Mouse (Mus musculus): Measurements from ENCODE around the gene Clpp.
A peak's percentile ranks its signal among the peaks of the same experiment; 100 is the strongest.

Gene Clpp

DNA sequence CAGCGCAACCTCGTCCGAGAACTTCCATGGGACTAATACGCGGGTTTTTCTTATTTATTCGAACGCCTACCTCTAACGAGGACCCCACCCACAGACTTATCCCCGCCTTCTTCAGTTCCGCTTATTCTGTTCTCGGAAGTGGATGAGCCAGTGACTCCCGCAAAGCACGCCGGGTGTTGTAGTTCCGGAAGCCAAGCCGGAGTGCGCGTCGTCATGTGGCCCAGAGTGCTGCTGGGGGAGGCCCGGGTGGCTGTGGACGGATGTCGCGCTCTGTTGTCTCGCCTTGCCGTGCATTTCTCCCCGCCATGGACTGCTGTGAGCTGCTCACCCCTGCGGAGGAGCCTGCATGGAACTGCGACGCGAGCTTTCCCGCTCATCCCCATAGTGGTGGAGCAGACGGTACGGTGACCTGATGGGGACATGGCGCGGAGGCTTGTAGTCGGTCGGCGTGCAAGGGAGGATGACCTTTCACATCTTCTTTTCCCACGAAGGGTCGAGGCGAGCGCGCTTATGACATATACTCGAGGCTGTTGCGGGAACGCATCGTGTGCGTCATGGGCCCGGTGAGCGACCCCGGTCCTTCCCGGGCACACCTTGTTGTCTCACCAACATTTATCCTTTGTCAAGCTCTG is at the start of gene Clpp:
TSS of gene Clpp (plus strand) at position 191 of the 632 bp plus-strand sequence.
- peak; percentile 97 for DNase-seq

DNA sequence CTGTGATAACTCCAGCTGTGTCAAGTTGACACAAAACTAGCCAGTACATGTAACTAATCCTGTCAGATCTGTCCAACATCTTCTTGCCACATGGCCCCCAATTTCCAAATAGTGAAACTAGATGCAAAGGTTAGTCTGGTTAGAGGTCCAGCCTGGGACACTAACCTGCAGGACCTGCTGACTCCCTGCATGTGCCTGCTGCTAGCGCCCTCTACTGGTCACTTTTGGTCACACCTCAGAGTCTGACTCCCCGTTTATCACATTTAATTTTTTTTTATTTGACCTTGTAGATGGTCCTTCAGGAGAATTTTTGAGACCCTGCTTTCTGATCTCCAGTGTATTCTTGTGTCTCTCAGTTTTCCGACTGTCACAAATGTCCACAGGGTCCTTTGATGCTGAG is 39.2 kb upstream of the Clpp start:
- peak; percentile 70 for DNase-seq

DNA sequence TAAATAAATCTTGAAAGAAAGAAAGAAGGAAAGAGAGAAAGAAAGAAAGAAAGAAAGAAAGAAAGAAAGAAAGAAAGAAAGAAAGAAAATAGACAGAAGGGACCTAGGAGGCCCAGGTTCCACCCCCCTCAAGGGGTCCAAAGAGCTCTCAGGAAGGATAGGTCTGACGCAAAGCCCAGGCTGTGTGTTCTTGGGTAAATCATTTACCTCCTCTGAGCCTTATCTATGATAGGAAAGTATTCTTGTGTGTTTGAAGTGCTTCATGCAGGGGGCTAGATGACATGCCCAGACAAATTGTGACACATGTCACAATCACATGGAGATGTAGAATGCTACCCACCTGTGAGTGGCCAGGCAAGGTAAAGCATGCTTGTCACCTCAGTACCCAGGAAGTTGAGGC is 37.5 kb upstream of the Clpp start:
- no peak for DNase-seq

DNA sequence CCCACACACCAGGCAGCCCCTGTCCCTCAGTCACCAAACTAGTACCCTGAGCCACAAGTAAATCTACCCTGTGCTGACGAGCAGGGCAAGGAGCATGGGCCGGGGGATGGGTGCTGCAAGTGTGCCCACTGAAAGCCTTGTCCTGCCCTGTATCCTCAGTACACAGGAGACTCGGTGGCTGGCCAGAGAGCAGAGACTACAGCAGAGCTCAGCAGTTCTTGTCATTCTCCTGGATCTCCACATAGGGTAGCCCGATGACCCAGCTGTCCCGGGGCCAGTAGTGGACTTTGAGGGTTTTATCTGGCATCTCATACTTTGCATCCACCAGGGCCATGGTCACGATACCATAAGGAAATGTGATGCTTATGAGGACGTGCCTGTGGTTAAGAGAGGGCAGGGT is 35.2 kb upstream of the Clpp start:
- DNase-seq = no peak

GRCm38 (mm10) chr17:56957763-56958429 is 32.2 kb upstream of the Clpp start:
- DNase-seq = no peak

DNA sequence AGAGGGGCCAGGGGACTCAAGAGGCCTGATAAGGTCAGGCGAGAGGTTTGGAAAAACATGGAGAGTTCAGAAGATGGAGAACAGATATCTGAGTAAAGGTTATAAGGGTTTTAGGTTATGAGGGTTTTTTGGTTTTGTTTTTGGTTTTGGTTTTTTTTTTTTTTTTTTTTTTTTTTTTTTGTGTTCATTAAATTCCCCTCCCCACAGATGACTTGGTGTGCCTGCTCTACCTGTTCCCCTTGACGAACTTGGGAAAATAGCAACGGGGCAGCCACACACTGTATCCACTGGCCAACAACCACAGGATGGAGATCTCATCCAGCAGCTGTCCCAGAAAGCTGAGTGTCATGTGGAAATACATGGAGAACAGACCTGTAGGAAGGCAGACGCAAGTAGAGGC is 31.4 kb upstream of the Clpp start:
- no peak for DNase-seq

DNA sequence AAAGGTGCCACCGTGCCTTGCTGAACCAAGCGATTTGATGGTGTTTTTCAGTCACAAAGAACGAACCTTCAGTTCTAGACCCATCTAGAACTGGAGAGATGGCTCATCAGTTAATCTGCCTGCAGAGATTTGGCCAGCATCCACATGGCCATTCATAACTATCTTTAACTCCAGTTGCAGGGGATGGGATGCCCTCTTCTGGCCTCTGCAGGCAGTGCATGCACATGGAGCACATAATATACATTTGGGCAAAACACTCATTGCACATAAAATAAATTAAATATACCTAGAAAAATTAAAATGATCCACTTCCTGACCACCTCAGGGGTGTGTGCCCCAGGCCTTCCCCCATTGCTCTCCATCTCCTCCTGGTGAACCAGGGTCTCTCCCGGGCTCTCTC is 28.2 kb upstream of the Clpp start:
- no peak for DNase-seq

DNA sequence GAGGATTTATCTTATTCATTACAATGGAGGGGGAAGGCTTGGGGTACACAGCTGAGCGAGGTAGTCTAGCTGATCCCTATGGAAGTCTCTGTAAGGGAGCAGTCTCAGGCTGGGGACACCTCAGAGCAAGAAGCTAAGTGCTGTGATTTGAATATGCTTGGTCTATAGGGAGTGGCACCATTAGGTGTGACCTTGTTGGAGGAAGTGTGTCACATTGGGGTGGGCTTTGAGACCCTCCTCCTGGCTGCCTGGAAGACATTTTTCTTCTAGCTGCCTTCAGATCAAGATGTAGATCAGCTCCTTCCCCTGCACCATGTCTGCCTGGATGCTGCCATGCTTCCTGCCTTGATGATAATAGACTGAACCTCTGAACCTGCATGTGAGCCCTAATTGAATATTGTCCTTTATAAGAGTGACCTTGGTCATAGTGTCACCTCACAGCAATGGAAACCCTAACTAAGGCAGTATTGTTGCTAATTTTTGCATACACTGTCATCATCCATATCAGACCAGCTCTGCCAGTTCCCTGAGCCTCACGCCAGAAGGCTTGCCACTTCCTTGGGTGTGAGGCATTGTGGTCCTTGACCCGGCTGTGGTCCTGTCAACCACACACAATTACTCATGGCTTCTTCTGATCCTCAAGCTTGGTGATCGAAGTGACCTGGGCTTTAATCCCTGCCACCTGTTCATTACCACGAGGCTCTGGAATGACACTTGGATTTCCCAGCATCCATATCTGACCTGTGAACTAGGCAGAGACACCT is 27.3 kb upstream of the Clpp start:
- no peak for DNase-seq

DNA sequence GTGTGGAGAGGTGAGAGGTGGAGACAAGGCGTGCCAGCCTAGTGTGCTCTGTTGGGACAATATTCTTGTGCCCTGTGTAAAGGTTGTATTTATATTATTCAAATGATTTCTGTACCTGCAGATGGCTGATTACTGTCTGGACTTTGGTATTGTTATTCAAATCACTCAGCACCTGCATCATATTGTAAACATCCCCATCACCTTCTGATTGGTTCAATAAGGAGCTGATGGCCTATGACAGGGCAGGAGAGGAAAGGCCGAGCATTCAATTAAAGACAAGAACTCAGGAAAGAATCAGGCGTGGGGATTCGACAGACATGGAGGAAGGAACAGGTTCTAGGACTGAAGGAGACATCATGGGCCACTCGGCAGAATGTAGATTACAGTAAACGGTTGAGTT is 26.5 kb upstream of the Clpp start:
- DNase-seq = no peak

DNA sequence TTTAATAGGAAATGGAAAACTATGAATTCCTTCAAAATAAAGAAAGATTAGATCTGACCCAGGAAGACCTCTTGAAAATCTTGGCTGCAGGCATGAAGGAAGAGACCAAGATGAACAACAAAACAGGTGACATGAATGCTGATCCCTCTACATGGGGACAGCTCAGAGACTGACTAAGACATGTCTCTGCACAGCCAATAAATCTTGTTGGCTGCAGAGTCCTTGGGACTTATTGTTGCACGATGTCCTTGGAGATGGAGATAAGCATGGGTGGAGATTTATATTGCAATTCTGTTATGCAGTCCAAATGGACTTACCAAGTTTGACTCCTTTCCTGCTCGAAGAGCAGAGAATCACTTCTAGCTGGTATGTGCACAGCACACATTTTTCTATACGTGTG is 20.8 kb upstream of the Clpp start:
- DNase-seq = no peak

- DNase-seq = no peak
Measured at GRCm38 (mm10) chr17:56970081-56970480, 20.0 kb upstream of the Clpp start.

- no peak for DNase-seq
Measured at GRCm38 (mm10) chr17:56973956-56974707, 16.0 kb upstream of the Clpp start.

DNA sequence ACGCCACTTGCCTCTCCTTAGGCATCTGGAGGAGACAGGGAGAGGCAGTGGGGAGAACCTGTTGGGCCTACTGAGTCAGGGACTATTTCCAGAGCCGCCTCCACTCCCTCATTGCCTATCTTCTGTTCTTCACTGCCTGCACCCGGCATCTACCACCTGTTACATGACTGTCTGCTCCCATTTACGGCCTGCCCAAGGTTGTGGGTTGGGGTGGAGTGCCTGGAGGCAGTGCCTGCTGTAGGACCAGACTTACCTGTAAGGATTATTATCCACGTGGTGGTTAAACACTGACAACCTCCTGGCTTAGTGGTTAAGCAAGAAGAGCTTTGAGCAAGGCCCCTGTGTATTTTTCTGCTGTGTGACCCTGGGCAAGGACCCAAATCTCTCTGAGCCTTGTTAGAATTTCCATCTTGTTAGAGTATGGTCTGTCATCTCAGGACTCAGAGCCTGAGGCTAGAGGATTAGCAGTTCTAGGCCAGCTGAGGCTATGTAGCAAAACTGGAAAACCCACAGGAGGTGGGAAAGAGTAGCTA is 15.3 kb upstream of the Clpp start:
- DNase-seq = no peak

DNA sequence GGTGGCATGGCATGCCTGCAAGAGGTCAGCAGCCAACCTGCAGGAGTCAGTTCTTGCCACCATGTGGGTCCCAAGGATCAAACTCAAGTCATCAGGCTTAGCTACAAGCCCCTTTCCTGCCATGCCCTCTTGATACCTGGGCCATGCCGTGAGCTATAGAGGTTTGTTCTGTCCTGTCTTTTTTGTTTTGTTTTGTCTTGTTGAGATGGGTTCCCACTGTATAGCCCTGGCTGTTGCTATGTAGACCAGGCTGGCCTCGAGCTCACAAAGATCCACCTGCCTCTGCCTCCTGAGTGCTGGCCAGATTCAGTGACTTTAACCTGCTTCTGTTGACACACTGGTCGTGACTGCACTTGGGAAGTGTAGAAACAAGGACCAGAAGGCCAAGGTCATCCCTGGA is 14.7 kb upstream of the Clpp start:
- no peak for DNase-seq

GRCm38 (mm10) chr17:56976531-56977390 is 13.3 kb upstream of the Clpp start:
- DNase-seq = no peak

- DNase-seq = no peak
Measured at GRCm38 (mm10) chr17:56979524-56979923, 10.6 kb upstream of the Clpp start.

GRCm38 (mm10) chr17:56981049-56981448 is 9.1 kb upstream of the Clpp start:
- no peak for DNase-seq

- no peak for DNase-seq
Measured at GRCm38 (mm10) chr17:56982013-56982412, 8.1 kb upstream of the Clpp start, which contains the start of gene Acer1. TSS of gene Acer1 (minus strand) at chr17:56982126.

GRCm38 (mm10) chr17:56984886-56985285 is 5.2 kb upstream of the Clpp start:
- DNase-seq = no peak

DNA sequence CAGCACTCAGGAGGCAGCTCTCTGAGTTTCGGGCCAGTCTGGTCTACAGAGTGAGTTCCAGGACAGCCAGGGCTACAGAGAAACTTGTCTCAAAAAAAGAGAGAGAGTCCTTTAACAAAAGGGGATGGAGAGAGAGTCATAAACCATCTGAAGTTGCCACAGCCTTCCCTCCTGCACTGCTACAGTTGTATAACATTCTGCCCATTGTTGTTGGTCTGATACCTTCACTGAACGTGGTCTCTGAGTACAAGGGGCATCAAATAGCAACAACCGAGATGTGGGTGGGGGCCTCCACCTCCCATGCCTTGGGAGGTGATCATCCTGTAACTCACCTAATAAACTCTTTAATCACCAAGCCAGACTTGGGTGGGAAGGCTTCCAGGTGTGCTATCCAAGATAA is 4.4 kb upstream of the Clpp start:
- no peak for DNase-seq

- no peak for DNase-seq
Measured at GRCm38 (mm10) chr17:56986105-56986805, 3.9 kb upstream of the Clpp start.

All from kidney, adult 9 months (tissue).